ENCODE assay signal across 8 mouse cellular contexts in genomic region chr7:19443344-19443743, GRCm38 (mm10). TPM values are rescaled to one million over a fixed set of nuclear protein-coding genes. Genes with fewer than 3 reads are reported as not detected.
A peak's percentile ranks its signal among the peaks of the same experiment; 100 is the strongest.
DNase-seq lines count a peak whose midpoint lies in the region; ATAC-seq lines count a peak whose summit lies in the region.

No protein-coding gene starts in this region.

- no peak overlapping the region for H3K9ac ChIP-seq in hindbrain, embryonic 16.5 days (ENCODE audit: low read depth, low read length)

- H3K27me3 ChIP-seq in hindbrain, embryonic 16.5 days (replicated peaks; ENCODE audit: control insufficient read depth, insufficient read depth, low read length) = no peaks in the 10 kb centered on the region

- H3K36me3 ChIP-seq in hindbrain, embryonic 16.5 days (ENCODE audit: control insufficient read depth, insufficient read depth, low read length) = peaks cover 32% of the 10 kb centered on the region

- no peak overlapping the region for H3K4me2 ChIP-seq in hindbrain, embryonic 16.5 days (ENCODE audit: low read length)

- no peak overlapping the region for H3K27ac ChIP-seq in hindbrain, embryonic 16.5 days (ENCODE audit: low read depth, low read length)

- peak; percentile 50; the same call in 1 of the 2 replicates for ATAC-seq in hindbrain, embryonic 16.5 days

- no peak overlapping the region for H3K4me3 ChIP-seq in hindbrain, embryonic 16.5 days (ENCODE audit: low read length)

- DNase-seq in NIH3T3 (ENCODE audit: low read depth) = peak; percentile 92
- peak; percentile 89 to 91 for DNase-seq in cerebellum, adult 18-20 months
- DNase-seq in forelimb bud, embryonic 11.5 days (ENCODE audit: low read depth, low spot score) = peak; percentile 80
- peak; percentile 85 to 99 for DNase-seq in layer of hippocampus, postnatal 25 days (ENCODE audit: extremely low spot score in 1 of 2, low spot score in 1 of 2)
- peak; percentile 67 to 88 for DNase-seq in lung, postnatal 4 days
- DNase-seq in retina, postnatal 1 day = peak; percentile 83
- DNase-seq in urinary bladder, adult 2 months (ENCODE audit: low spot score) = peak; percentile 68

- H3K9me3 ChIP-seq in hindbrain, embryonic 16.5 days (ENCODE audit: control insufficient read depth, low read length) = no peaks in the 10 kb centered on the region

- H3K4me1 ChIP-seq in hindbrain, embryonic 16.5 days (ENCODE audit: control insufficient read depth, insufficient read depth, low read depth, low read length) = no peaks in the 10 kb centered on the region

- 37% methylated on average over 3 of the region's 3 CpGs for WGBS in hindbrain, embryonic 16.5 days

RNA-seq across cellular contexts. Expression of gene Mark4, which starts 15.3 kb away (rescaled TPM):
- 13.5 and 15.9 TPM in 2 replicates for polyA plus RNA-seq in hindbrain, embryonic 16.5 days (2015; fragmentation: Nextera tagmentation; extraction: Ambion mirVana)
- 100 to 1,000 TPM in 1 of 2 experiments, 10 to 100 TPM in 1; 92.8 to 105 TPM for total RNA-seq in layer of hippocampus, postnatal 25 days (2021)
- 13.3 and 19.4 TPM in 2 replicates for polyA plus RNA-seq in urinary bladder, adult 2 months (2012; rRNA removed)

RNA-seq across cellular contexts. Expression of gene Exoc3l2, which starts 19.8 kb away (rescaled TPM):
- 0.97 and 1.5 TPM in 2 replicates for polyA plus RNA-seq in hindbrain, embryonic 16.5 days (2015; fragmentation: Nextera tagmentation; extraction: Ambion mirVana)
- total RNA-seq in layer of hippocampus, postnatal 25 days (2021) = under 1 TPM; 0.37 to 0.38 TPM
- polyA plus RNA-seq in urinary bladder, adult 2 months (2012; rRNA removed) = 8.4 and 10.2 TPM in 2 replicates

RNA-seq across cellular contexts. Expression of gene Ckm, which starts 38.8 kb away (rescaled TPM):
- polyA plus RNA-seq in hindbrain, embryonic 16.5 days (2015; fragmentation: Nextera tagmentation; extraction: Ambion mirVana) = 0.64 and 47.3 TPM in 2 replicates
- not detected for total RNA-seq in layer of hippocampus, postnatal 25 days (2021)
- polyA plus RNA-seq in urinary bladder, adult 2 months (2012; rRNA removed) = 417 and 477 TPM in 2 replicates

RNA-seq across cellular contexts. Expression of gene Klc3, which starts 39.4 kb away (rescaled TPM):
- polyA plus RNA-seq in hindbrain, embryonic 16.5 days (2015; fragmentation: Nextera tagmentation; extraction: Ambion mirVana) = 2.2 and 2.5 TPM in 2 replicates
- total RNA-seq in layer of hippocampus, postnatal 25 days (2021) = 1 to 10 TPM; 2.2 to 3.4 TPM
- polyA plus RNA-seq in urinary bladder, adult 2 months (2012; rRNA removed) = 6.5 and 7.9 TPM in 2 replicates
